Mouse (Mus musculus): ENCODE data around the gene Gucy1b2. TPM values are rescaled to one million over a fixed set of nuclear protein-coding genes. Genes with fewer than 3 reads are reported as not detected.

The Gucy1b2 gene
- polyA plus RNA-seq (2012): not detected in 2 replicates

DNA sequence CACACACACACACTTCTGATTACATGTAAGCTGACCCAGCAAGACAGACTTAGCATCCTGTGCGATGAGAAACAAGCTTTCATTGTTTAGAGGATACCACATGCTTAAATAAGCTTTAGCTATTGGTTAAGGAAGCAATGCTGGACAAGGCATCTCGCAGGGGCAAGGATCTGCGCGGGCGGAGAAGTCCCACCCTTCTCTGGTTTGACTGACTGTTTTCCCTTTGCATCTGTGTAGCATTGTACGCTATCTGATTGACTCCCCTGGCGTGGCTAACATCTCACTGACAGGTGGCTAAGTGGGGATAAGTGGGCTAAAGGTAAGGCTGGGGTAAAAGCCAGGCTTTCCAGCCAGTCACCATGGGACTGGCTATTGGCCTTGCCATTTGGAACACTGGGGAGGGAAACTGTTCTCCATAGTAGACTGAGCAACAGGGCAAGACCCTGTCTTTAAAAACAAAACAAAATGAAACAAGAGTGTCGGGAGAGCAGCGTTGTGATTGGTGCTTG is at the start of gene Gucy1b2:
Gene Gucy1b2 (minus strand): TSS at position 51 of the 509 bp plus-strand sequence.
- TF ChIP-seq GATA1 (IDR thresholded peaks at IDR 0.05; ENCODE audit: low read length) (no peak), TAL1 (IDR thresholded peaks at IDR 0.05; ENCODE audit: low read length) (no peak)
- no peak within 1 kb of the TSS for H3K4me3 ChIP-seq (replicated peaks)
- no peaks in the 10 kb centered on the region for H3K4me1 ChIP-seq (ENCODE audit: control insufficient read depth)
- H3K36me3 ChIP-seq (ENCODE audit: control insufficient read depth): no peaks in the 10 kb centered on the region
- H3K9me3 ChIP-seq (ENCODE audit: control insufficient read depth, low read length): no peaks in the 10 kb centered on the region
- no peaks in the 10 kb centered on the region for H3K27me3 ChIP-seq (ENCODE audit: control insufficient read depth)

DNA sequence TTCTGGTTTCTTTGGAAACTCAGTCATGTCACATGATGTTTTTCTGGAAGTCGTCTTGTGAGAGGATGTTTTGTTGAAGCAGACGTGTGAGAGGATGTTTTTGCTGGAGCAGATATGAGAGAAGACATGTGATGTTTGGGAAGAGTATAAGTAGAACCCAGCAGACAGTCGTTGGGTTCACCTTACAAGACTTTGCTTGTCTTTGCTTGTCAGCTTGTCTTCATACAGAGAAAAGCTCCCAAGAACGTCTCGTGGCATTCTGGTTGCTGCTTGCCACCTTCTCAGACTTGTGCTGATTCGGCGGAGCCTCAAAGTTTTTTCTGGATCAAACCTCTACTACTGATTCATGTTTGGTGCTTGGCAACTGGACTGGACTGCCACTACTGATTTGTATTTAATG is 41.3 kb upstream of the Gucy1b2 start:
- H3K27me3 ChIP-seq (ENCODE audit: control insufficient read depth): no peaks in the 10 kb centered on the region
- H3K36me3 ChIP-seq (ENCODE audit: control insufficient read depth): no peaks in the 10 kb centered on the region
- no peak for TF ChIP-seq TAL1 (IDR thresholded peaks at IDR 0.05; ENCODE audit: low read length)
- TF ChIP-seq GATA1 (IDR thresholded peaks at IDR 0.05; ENCODE audit: low read length): no peak
- no peaks in the 10 kb centered on the region for H3K4me1 ChIP-seq (ENCODE audit: control insufficient read depth)
- no peak overlapping the region for H3K4me3 ChIP-seq (replicated peaks)
- H3K9me3 ChIP-seq (ENCODE audit: control insufficient read depth, low read length): no peaks in the 10 kb centered on the region

DNA sequence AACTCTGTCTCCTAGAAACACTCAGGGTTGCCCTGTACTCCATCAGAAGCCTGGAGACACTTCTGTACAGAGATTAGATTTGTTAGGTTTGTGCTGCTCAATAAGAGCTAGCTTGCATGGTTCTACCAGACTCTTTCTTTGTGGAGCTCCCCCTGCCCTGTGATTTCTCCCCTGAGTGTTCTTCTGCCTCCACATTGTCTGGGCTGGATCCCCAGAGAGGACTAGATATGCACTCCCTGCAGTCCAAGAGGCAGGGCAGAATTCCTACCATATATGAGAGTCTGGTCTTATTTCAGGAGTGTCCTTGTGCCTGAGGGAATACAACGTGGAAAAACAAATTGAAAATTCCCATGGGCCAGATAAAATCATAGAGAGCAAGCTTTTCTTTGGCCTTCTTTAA is 40.4 kb upstream of the Gucy1b2 start:
- Histone ChIP-seq H3K36me3 (ENCODE audit: control insufficient read depth) (no peaks in the 10 kb centered on the region), H3K9me3 (ENCODE audit: control insufficient read depth, low read length) (no peaks in the 10 kb centered on the region), H3K4me3 (replicated peaks) (no peak overlapping the region), H3K4me1 (ENCODE audit: control insufficient read depth) (no peaks in the 10 kb centered on the region), H3K27me3 (ENCODE audit: control insufficient read depth) (no peaks in the 10 kb centered on the region)
- no peak for TF ChIP-seq TAL1 (IDR thresholded peaks at IDR 0.05; ENCODE audit: low read length)
- no peak for TF ChIP-seq GATA1 (IDR thresholded peaks at IDR 0.05; ENCODE audit: low read length)

DNA sequence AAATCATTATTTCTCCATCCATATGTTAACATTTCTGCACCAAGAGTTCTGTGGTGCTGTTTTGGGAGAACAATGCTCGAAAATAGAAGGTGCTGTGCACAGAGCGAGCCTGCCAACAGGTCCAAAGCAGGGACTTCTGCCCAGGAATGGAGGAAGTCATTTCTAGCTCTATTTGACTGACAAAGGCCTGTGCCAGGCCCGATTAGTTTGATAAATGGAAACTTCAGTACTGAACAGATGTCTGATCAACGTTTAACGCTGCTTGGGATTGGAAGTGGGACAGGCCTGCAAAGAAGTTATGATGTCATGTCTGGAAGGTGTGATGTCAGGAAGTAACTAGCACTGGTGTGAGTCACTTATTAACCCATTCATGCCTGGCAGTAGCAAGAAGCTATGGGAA is 37.4 kb upstream of the Gucy1b2 start:
- Histone ChIP-seq H3K36me3 (ENCODE audit: control insufficient read depth) (no peaks in the 10 kb centered on the region), H3K4me3 (replicated peaks) (no peak overlapping the region), H3K4me1 (ENCODE audit: control insufficient read depth) (no peaks in the 10 kb centered on the region), H3K9me3 (ENCODE audit: control insufficient read depth, low read length) (no peaks in the 10 kb centered on the region), H3K27me3 (ENCODE audit: control insufficient read depth) (no peaks in the 10 kb centered on the region)
- TF ChIP-seq GATA1 (IDR thresholded peaks at IDR 0.05; ENCODE audit: low read length) (no peak), TAL1 (IDR thresholded peaks at IDR 0.05; ENCODE audit: low read length) (no peak)

GRCm38 (mm10) chr14:62492196-62492850 is 36.2 kb upstream of the Gucy1b2 start:
- H3K27me3 ChIP-seq (ENCODE audit: control insufficient read depth): no peaks in the 10 kb centered on the region
- TF ChIP-seq TAL1 (IDR thresholded peaks at IDR 0.05; ENCODE audit: low read length) (no peak), GATA1 (IDR thresholded peaks at IDR 0.05; ENCODE audit: low read length) (no peak)
- no peak overlapping the region for H3K4me3 ChIP-seq (replicated peaks)
- H3K36me3 ChIP-seq (ENCODE audit: control insufficient read depth): no peaks in the 10 kb centered on the region
- no peaks in the 10 kb centered on the region for H3K4me1 ChIP-seq (ENCODE audit: control insufficient read depth)
- no peaks in the 10 kb centered on the region for H3K9me3 ChIP-seq (ENCODE audit: control insufficient read depth, low read length)

DNA sequence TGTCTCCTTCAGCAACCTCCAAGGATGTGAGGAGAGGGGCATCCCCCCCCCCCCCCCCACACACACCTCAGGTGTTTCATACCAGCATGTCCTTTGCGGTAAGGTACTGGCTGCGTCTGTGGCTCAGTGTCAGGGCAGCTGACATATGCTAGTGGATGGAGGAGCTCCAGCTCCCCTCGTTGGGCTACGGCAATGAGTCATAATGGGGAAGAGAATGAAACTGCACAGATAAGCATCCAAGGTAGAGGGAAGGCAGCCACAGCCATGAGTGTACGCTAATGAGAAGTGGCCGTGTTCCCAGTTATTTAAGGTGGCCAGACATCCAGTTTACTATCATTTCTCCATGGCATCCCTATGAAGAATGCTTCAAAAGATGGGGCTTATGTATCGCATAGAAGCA is 32.2 kb upstream of the Gucy1b2 start:
- no peak overlapping the region for H3K4me3 ChIP-seq (replicated peaks)
- no peaks in the 10 kb centered on the region for H3K9me3 ChIP-seq (ENCODE audit: control insufficient read depth, low read length)
- no peaks in the 10 kb centered on the region for H3K4me1 ChIP-seq (ENCODE audit: control insufficient read depth)
- TF ChIP-seq GATA1 (IDR thresholded peaks at IDR 0.05; ENCODE audit: low read length) (no peak), TAL1 (IDR thresholded peaks at IDR 0.05; ENCODE audit: low read length) (no peak)
- no peaks in the 10 kb centered on the region for H3K36me3 ChIP-seq (ENCODE audit: control insufficient read depth)
- no peaks in the 10 kb centered on the region for H3K27me3 ChIP-seq (ENCODE audit: control insufficient read depth)

- TF ChIP-seq GATA1 (IDR thresholded peaks at IDR 0.05; ENCODE audit: low read length): no peak
- TF ChIP-seq TAL1 (IDR thresholded peaks at IDR 0.05; ENCODE audit: low read length): no peak
- Histone ChIP-seq H3K4me1 (ENCODE audit: control insufficient read depth) (no peaks in the 10 kb centered on the region), H3K4me3 (replicated peaks) (no peak overlapping the region), H3K36me3 (ENCODE audit: control insufficient read depth) (no peaks in the 10 kb centered on the region), H3K27me3 (ENCODE audit: control insufficient read depth) (no peaks in the 10 kb centered on the region), H3K9me3 (ENCODE audit: control insufficient read depth, low read length) (no peaks in the 10 kb centered on the region)
Observed at GRCm38 (mm10) chr14:62481381-62481780, 25.3 kb upstream of the Gucy1b2 start.

DNA sequence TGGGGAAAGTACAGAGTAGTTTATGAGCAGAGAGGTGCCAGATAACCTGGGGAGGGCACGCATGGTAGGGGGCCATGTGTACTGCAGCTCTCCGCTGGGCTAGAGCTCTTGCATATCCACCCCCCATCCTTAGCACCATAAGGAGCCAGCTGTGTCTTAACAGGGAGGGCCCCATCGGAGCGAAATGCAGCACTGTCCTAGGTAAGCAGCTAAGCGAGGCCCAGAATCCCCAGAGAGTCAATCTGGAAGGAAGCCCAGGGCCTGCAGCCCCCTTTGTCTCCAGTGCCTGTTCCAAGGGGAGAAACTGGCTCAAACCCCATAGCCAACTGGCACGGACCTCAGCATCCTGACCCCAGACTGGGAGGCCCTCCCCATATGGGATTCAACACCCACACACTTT is 23.3 kb upstream of the Gucy1b2 start:
- Histone ChIP-seq H3K4me3 (replicated peaks) (no peak overlapping the region), H3K27me3 (ENCODE audit: control insufficient read depth) (no peaks in the 10 kb centered on the region), H3K4me1 (ENCODE audit: control insufficient read depth) (no peaks in the 10 kb centered on the region), H3K36me3 (ENCODE audit: control insufficient read depth) (no peaks in the 10 kb centered on the region), H3K9me3 (ENCODE audit: control insufficient read depth, low read length) (no peaks in the 10 kb centered on the region)
- TF ChIP-seq GATA1 (IDR thresholded peaks at IDR 0.05; ENCODE audit: low read length) (no peak), TAL1 (IDR thresholded peaks at IDR 0.05; ENCODE audit: low read length) (no peak)

GRCm38 (mm10) chr14:62474481-62474880 is 18.4 kb upstream of the Gucy1b2 start:
- no peaks in the 10 kb centered on the region for H3K9me3 ChIP-seq (ENCODE audit: control insufficient read depth, low read length)
- TF ChIP-seq TAL1 (IDR thresholded peaks at IDR 0.05; ENCODE audit: low read length) (no peak), GATA1 (IDR thresholded peaks at IDR 0.05; ENCODE audit: low read length) (no peak)
- no peaks in the 10 kb centered on the region for H3K36me3 ChIP-seq (ENCODE audit: control insufficient read depth)
- no peak overlapping the region for H3K4me3 ChIP-seq (replicated peaks)
- no peaks in the 10 kb centered on the region; the same call in 1 of the 2 replicates for H3K4me1 ChIP-seq (ENCODE audit: control insufficient read depth)
- H3K27me3 ChIP-seq (ENCODE audit: control insufficient read depth): no peaks in the 10 kb centered on the region

Measured in erythroblast, embryonic 14.5 days (primary cell).